In genomic region chr17:64053636-64054035, GRCm38 (mm10) we compare ENCODE assay signal across 22 mouse cellular contexts.
DNase-seq lines count a peak whose midpoint lies in the region; ATAC-seq lines count a peak whose summit lies in the region.
"Had no signal": no experiment of that assay in that cellular context is flagged by ENCODE, and none has a peak within 500 bp of the region (broad histone marks: within the 10 kb centered on the region; RNA-seq: fewer than 3 reads in every experiment).

No protein-coding gene starts in this region.

- no peak overlapping the region for H3K4me2 ChIP-seq in midbrain, embryonic 15.5 days
- H3K4me2 ChIP-seq: forebrain, embryonic 13.5 days; heart, embryonic 11.5 days; hindbrain, embryonic 13.5 days; intestine, embryonic 15.5 days had no signal

- no peaks in the 10 kb centered on the region for H3K4me1 ChIP-seq in midbrain, embryonic 15.5 days
- H3K4me1 ChIP-seq in midbrain, embryonic 10.5 days: no peaks in the 10 kb centered on the region; the same call in 1 of the 2 replicates
- H3K4me1 ChIP-seq: forebrain, embryonic 13.5 days; hindbrain, embryonic 13.5 days; intestine, embryonic 15.5 days had no signal

- H3K27me3 ChIP-seq in midbrain, embryonic 15.5 days (replicated peaks): no peaks in the 10 kb centered on the region
- H3K27me3 ChIP-seq in midbrain, embryonic 10.5 days (ENCODE audit: low read depth, poor library complexity, severe bottlenecking): no peaks in the 10 kb centered on the region
- H3K27me3 ChIP-seq: forebrain, embryonic 13.5 days; hindbrain, embryonic 13.5 days; intestine, embryonic 15.5 days had no signal

- no peak overlapping the region for H3K27ac ChIP-seq in midbrain, embryonic 15.5 days
- H3K27ac ChIP-seq in midbrain, embryonic 10.5 days (replicated peaks): no peak overlapping the region
- H3K27ac ChIP-seq: forebrain, embryonic 10.5 days; forebrain, embryonic 13.5 days; gastrocnemius, adult 2 months; hindbrain, embryonic 10.5 days; hindbrain, embryonic 13.5 days; intestine, embryonic 15.5 days had no signal

- 65% methylated on average over 11 of the region's 11 CpGs for WGBS in midbrain, embryonic 15.5 days
- 86% methylated on average over 11 of the region's 11 CpGs for WGBS in midbrain, embryonic 10.5 days

- no peak overlapping the region for H3K9ac ChIP-seq in midbrain, embryonic 15.5 days
- H3K9ac ChIP-seq: forebrain, embryonic 13.5 days; hindbrain, embryonic 13.5 days; intestine, embryonic 15.5 days had no signal

- peak; percentile 52 to 66 for DNase-seq in adrenal gland, adult (ENCODE audit: inconsistent age in 2 of 2, low spot score in 1 of 2)
- DNase-seq in adrenal gland, postnatal 14 days: no peak
- DNase-seq in midbrain, embryonic 10.5 days (ENCODE audit: low spot score): no peak
- peak; percentile 73 for DNase-seq in ZHBTc4 (ENCODE audit: low read depth, low spot score)
- DNase-seq in gastrocnemius, adult 18-20 months (ENCODE audit: low spot score): no peak
- no peak for DNase-seq in cerebellum, postnatal 25 days
- DNase-seq: cerebellum, adult 11-12 months; cerebellum, adult 8-10 months; cerebellum, postnatal 10 days; gastrocnemius, adult 2 months; gastrocnemius, postnatal 14 days; heart, adult 11 months; kidney, adult 11 months had no signal

- H3K4me3 ChIP-seq in midbrain, embryonic 15.5 days: no peak overlapping the region
- H3K4me3 ChIP-seq in midbrain, embryonic 10.5 days: no peak overlapping the region
- H3K4me3 ChIP-seq: forebrain, embryonic 10.5 days; forebrain, embryonic 13.5 days; gastrocnemius, adult 2 months; hindbrain, embryonic 10.5 days; hindbrain, embryonic 13.5 days; intestine, embryonic 15.5 days had no signal

- no peaks in the 10 kb centered on the region for H3K9me3 ChIP-seq in midbrain, embryonic 15.5 days
- H3K9me3 ChIP-seq in midbrain, embryonic 10.5 days (replicated peaks): no peaks in the 10 kb centered on the region
- H3K9me3 ChIP-seq: forebrain, embryonic 10.5 days; forebrain, embryonic 13.5 days; hindbrain, embryonic 10.5 days; hindbrain, embryonic 13.5 days; intestine, embryonic 15.5 days had no signal

- peak; percentile 39; the same call in 1 of the 2 replicates for ATAC-seq in midbrain, embryonic 15.5 days (replicated peaks)
- ATAC-seq: forebrain, embryonic 13.5 days; forebrain, embryonic 16.5 days; hindbrain, embryonic 16.5 days; intestine, embryonic 15.5 days had no signal

- no peaks in the 10 kb centered on the region for H3K36me3 ChIP-seq in midbrain, embryonic 15.5 days (replicated peaks)
- no peaks in the 10 kb centered on the region for H3K36me3 ChIP-seq in midbrain, embryonic 10.5 days
- H3K36me3 ChIP-seq: forebrain, embryonic 10.5 days; hindbrain, embryonic 10.5 days; hindbrain, embryonic 13.5 days; intestine, embryonic 15.5 days had no signal

Comparison
In these comparisons a context has a peak if more than half of its experiments do, and no peak if none do; other contexts are left out.
1. DNase-seq: peak in adrenal gland, adult (2 of 2) and ZHBTc4 (single experiment); none in adrenal gland, postnatal 14 days (single experiment), midbrain, embryonic 10.5 days (single experiment), gastrocnemius, adult 18-20 months (single experiment) and cerebellum, postnatal 25 days (0 of 2).